Mouse (Mus musculus) heart, adult 2 months (tissue): ENCODE results near the gene Foxp1. TPM values are rescaled to one million over a fixed set of nuclear protein-coding genes. Genes with fewer than 3 reads are reported as not detected.

Source experiments
- DNase-seq, 2 experiments: peaks; one replicate each; pipeline ENCODE4 v3.0.0; 2021
- H3K27ac ChIP-seq: fragments of 200-600 bp; 2 replicates; pipeline ENCODE4 v1.8.1; 2022
- H3K27me3 ChIP-seq: fragments of 200-500 bp; 2 replicates; pipeline ENCODE4 v1.6.1; 2012; ENCODE audit warnings: mild to moderate bottlenecking, low read length, inconsistent platforms, mixed read lengths; ENCODE audit not compliant: control insufficient read depth, insufficient read depth
- H3K36me3 ChIP-seq: fragments of 200-500 bp; 2 replicates; pipeline ENCODE4 v1.6.1; 2012; ENCODE audit warnings: low read length, inconsistent platforms; ENCODE audit not compliant: control insufficient read depth, insufficient read depth
- H3K4me1 ChIP-seq: fragments of 200-500 bp; 2 replicates; pipeline ENCODE4 v1.6.1; 2011; ENCODE audit warnings: low read length; ENCODE audit not compliant: control insufficient read depth, insufficient read depth
- H3K4me3 ChIP-seq: fragments of 200-600 bp; 2 replicates; pipeline ENCODE4 v1.8.1; 2022
- H3K79me2 ChIP-seq: fragments of 200-500 bp; replicated peaks from 2 replicates; pipeline ENCODE4 v1.6.1; 2012; ENCODE audit warnings: mild to moderate bottlenecking, inconsistent platforms, low read length, moderate library complexity, mixed read lengths; ENCODE audit not compliant: control insufficient read depth, insufficient read depth
- H3K9ac ChIP-seq: fragments of 200-500 bp; 2 replicates; pipeline ENCODE4 v1.6.1; 2012; ENCODE audit warnings: low read depth, mild to moderate bottlenecking, control low read depth, inconsistent platforms, low read length, mixed read lengths
- CTCF ChIP-seq: fragments of 200-600 bp; IDR thresholded peaks from 2 replicates; pipeline ENCODE4 v1.8.1; 2022; ENCODE audit warnings: antibody characterized with exemption, mild to moderate bottlenecking, moderate library complexity
- EP300 ChIP-seq: fragments of 200-500 bp; IDR thresholded peaks from 2 replicates; pipeline ENCODE4 v1.6.1; 2011; ENCODE audit warnings: low read depth, low read length, control low read depth; ENCODE audit not compliant: insufficient read depth
- POLR2A ChIP-seq: fragments of 200-500 bp; IDR thresholded peaks from 2 replicates; pipeline ENCODE4 v1.6.1; 2011; ENCODE audit warnings: mild to moderate bottlenecking, low read depth, low read length, control low read depth; ENCODE audit not compliant: insufficient read depth
- WGBS: fragments of 180-500 bp; shearing (Covaris S2); methylation state at CpG from one replicate; pipeline ENCODE4 v1.1.7; 2018; 5-methylcytosine and 5-hydroxymethylcytosine counted together
- intact Hi-C: fragments of 180-260 bp; cut with DNase I; formaldehyde crosslinking; loops from one replicate; pipeline ENCODE4 v1.15.1; 2025
- polyA plus RNA-seq: library from polyadenylated mRNA; depleted of rRNA; stranded (reverse); fragments of >200 nt; gene quantifications from 2 replicates; pipeline ENCODE4 v1.2.3, GENCODE M21; 2012
- total RNA-seq, 2 experiments: library from RNA; stranded (reverse); gene quantifications; 2 replicates each; pipeline ENCODE4 v1.2.3; 2021

The Foxp1 gene
- total and polyA plus RNA-seq, 3 experiments = 22.9 to 31.6 (median 26.4) TPM

- TF ChIP-seq POLR2A (no peak), EP300 (no peak), CTCF (no peak)
- H3K27ac ChIP-seq = no peak overlapping the region
- H3K27me3 ChIP-seq = no peaks in the 10 kb centered on the region; the same call in 1 of the 2 replicates
- DNase-seq = no peak
- H3K36me3 ChIP-seq = no peaks in the 10 kb centered on the region
- H3K4me1 ChIP-seq = no peaks in the 10 kb centered on the region
- intact Hi-C loops = no loop called here
- H3K9ac ChIP-seq = no peak overlapping the region
- 58% methylated on average over 4 of the region's 4 CpGs for WGBS
- no peak overlapping the region for H3K4me3 ChIP-seq
- no peaks in the 10 kb centered on the region for H3K79me2 ChIP-seq
Observed at GRCm38 (mm10) chr6:99118534-99118933, 404.0 kb downstream of the Foxp1 start.

- no peak overlapping the region for H3K27ac ChIP-seq
- no peak for DNase-seq
- no peaks in the 10 kb centered on the region; the same call in 1 of the 2 replicates for H3K4me1 ChIP-seq
- no peaks in the 10 kb centered on the region; the same call in 1 of the 2 replicates for H3K27me3 ChIP-seq
- H3K4me3 ChIP-seq = no peak overlapping the region
- intact Hi-C loops = no loop called here
- H3K9ac ChIP-seq = no peak overlapping the region
- no peaks in the 10 kb centered on the region for H3K79me2 ChIP-seq
- no peak for TF ChIP-seq POLR2A
- WGBS = 88% methylated on average over 1 of the region's 1 CpGs
- H3K36me3 ChIP-seq = no peaks in the 10 kb centered on the region
Observed at GRCm38 (mm10) chr6:99117411-99117810, 405.1 kb downstream of the Foxp1 start.

DNA sequence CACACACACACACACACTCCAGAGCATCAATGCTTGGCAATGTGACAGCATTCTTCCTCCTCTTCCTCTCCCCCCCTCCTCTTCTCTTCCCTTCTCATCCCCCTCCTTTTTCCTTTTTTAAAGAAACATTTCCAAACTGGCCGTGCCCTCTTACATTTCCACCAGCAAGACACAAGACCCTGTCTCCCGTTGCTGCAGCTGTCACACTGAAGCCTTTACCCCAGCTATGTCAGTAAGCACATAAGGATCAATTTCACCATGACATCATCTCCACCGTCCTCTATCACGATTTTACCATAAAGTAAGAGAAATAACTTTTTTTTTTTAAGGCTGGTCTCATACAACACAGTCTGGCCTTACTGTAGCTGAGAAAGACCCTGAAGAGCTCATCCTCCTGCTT, 410.7 kb downstream of the Foxp1 start:
- Histone ChIP-seq H3K4me1 (no peaks in the 10 kb centered on the region; the same call in 1 of the 2 replicates), H3K27ac (no peak overlapping the region), H3K36me3 (no peaks in the 10 kb centered on the region), H3K79me2 (no peaks in the 10 kb centered on the region), H3K27me3 (no peaks in the 10 kb centered on the region), H3K4me3 (no peak overlapping the region), H3K9ac (no peak overlapping the region)
- no peak for DNase-seq
- WGBS = 82% methylated on average over 4 of the region's 4 CpGs
- intact Hi-C loops = no loop called here
- TF ChIP-seq CTCF = no peak
- no peak for TF ChIP-seq POLR2A
- no peak for TF ChIP-seq EP300

DNA sequence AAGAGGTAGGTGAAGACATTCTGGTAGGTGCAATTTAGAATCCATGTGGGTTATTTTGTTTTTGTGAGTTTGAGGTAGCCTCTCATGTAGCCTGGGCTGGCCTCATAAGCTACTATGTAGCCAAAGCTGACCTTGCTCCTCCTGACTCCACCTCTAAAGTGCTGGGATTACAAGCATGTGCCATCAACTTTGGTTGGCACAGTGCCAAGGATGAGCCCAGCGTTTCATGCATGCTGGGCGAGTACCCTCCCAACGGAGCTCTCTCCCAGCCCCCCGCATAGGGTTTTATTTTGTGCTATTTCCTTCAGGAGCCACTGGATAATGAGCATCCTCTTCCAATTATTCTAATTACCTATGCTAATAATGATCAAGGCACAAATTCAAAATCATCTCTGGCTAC, 414.1 kb downstream of the Foxp1 start:
- Histone ChIP-seq H3K36me3 (no peaks in the 10 kb centered on the region), H3K27me3 (no peaks in the 10 kb centered on the region), H3K4me3 (no peak overlapping the region), H3K4me1 (no peaks in the 10 kb centered on the region; the same call in 1 of the 2 replicates), H3K9ac (no peak overlapping the region), H3K79me2 (no peaks in the 10 kb centered on the region), H3K27ac (no peak overlapping the region)
- no peak for DNase-seq
- 81% methylated on average over 4 of the region's 4 CpGs for WGBS
- TF ChIP-seq CTCF = no peak
- TF ChIP-seq POLR2A = no peak
- TF ChIP-seq EP300 = no peak
- intact Hi-C loops = loop anchor here (5.0 kb wide), 1 partner anchor 61 kb away; no protein-coding TSS in a partner anchor

DNA sequence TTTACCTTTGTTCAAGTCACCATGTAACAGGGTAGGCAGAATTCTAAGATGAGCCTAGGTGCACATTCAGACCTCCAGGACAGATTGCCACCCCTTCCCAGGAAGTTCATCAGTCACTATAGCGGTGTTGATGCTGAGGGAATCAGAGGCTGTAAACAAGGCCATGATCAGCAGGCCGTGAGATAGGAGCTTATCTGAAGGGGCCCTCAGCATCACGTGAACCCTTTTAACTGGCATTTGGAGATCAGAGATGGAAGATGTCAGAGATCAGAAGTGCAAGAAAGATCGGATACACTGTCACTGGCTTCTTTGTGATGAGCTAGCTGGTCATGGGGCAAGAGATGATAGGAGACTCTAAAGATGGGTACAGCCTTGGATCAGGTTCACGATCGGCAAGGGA, 414.8 kb downstream of the Foxp1 start:
- H3K79me2 ChIP-seq = no peaks in the 10 kb centered on the region
- H3K27ac ChIP-seq = no peak overlapping the region
- TF ChIP-seq EP300 (no peak), CTCF (no peak), POLR2A (no peak)
- H3K36me3 ChIP-seq = no peaks in the 10 kb centered on the region
- 86% methylated on average over 6 of the region's 6 CpGs for WGBS
- intact Hi-C loops = loop anchor here (5.0 kb wide), 1 partner anchor 60 kb away; no protein-coding TSS in a partner anchor
- no peaks in the 10 kb centered on the region for H3K27me3 ChIP-seq
- H3K4me1 ChIP-seq = no peaks in the 10 kb centered on the region; the same call in 1 of the 2 replicates
- H3K4me3 ChIP-seq = no peak overlapping the region
- no peak for DNase-seq
- no peak overlapping the region for H3K9ac ChIP-seq

DNA sequence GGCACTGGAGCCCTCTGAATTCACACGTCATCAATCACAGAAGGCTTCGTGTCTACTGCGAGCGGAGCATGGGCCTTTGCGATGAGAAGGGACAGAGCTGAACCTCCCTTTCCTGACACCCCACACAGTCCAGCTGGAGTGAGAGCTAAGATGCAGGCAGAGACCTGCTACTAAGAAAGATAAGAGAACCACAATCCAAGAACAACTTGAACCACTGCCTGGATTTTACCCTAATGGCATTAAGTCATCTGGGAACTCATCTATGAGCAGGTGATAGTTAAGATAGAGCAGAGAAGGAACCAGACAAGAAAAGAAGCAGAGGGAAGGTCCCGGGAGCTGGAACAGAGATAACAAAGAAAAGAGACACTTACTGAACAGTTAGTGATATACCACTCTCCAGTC, 415.4 kb downstream of the Foxp1 start:
- intact Hi-C loops = loop anchor here (5.0 kb wide), 1 partner anchor 60 kb away; no protein-coding TSS in a partner anchor
- Histone ChIP-seq H3K4me3 (no peak overlapping the region), H3K9ac (no peak overlapping the region), H3K4me1 (no peaks in the 10 kb centered on the region), H3K27me3 (no peaks in the 10 kb centered on the region), H3K36me3 (no peaks in the 10 kb centered on the region), H3K27ac (no peak overlapping the region), H3K79me2 (no peaks in the 10 kb centered on the region)
- TF ChIP-seq CTCF = no peak
- TF ChIP-seq POLR2A = no peak
- TF ChIP-seq EP300 = no peak
- WGBS = 48% methylated on average over 6 of the region's 6 CpGs
- no peak for DNase-seq
